Mouse (Mus musculus): ENCODE measurements around the gene Foxd1.

DNA sequence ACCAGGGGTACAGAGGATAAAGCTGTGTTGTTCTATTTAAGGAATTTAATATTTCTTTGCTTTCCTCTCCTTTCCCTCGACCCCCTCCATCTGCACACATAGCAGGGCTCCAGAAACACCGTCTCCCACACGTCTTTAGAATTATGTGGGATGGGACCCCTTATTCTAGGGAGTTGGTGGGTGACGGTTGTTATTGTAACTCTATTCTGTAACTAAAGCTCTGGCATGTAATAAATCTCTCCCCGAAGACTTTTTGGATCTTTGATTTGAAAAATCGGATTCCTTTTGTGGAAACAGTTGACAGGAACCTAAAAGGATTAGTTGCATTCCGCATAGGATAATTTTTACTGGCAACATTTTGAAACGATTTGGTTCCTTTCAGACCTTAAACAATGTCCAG lies 11.0 kb downstream of the Foxd1 start:
- no peak for TF ChIP-seq E2F4 (IDR thresholded peaks at IDR 0.05; ENCODE audit: insufficient read depth)
- TF ChIP-seq TCF3 (IDR thresholded peaks at IDR 0.05; ENCODE audit: insufficient read length, low read depth): no peak
- TF ChIP-seq POLR2A (IDR thresholded peaks at IDR 0.05; ENCODE audit: insufficient read length, low read depth): no peak
- TF ChIP-seq REST (IDR thresholded peaks at IDR 0.05; ENCODE audit: insufficient read depth, insufficient read length): no peak
- no peak for TF ChIP-seq MAX (IDR thresholded peaks at IDR 0.05; ENCODE audit: low read depth)
- no peak for TF ChIP-seq USF1 (IDR thresholded peaks at IDR 0.05; ENCODE audit: low read depth)
- no peak for TF ChIP-seq TCF12 (IDR thresholded peaks at IDR 0.05; ENCODE audit: insufficient read depth, poor library complexity, severe bottlenecking)

Data from myocyte (in vitro differentiated cells).